Mouse (Mus musculus) liver, embryonic 14.5 days (tissue): Measurements from ENCODE around the gene H2-Q10. TPM values are rescaled to one million over a fixed set of nuclear protein-coding genes. Genes with fewer than 3 reads are reported as not detected.
A peak's percentile ranks its signal among the peaks of the same experiment; 100 is the strongest.

Experiments used
- ATAC-seq: fragments of 200-750 bp; cut with Nextera tagmentation; 2 replicates; pipeline ENCODE4 v1.8.0; 2017; ENCODE audit warnings: moderate number of reproducible peaks, mild to moderate bottlenecking, moderate library complexity; ENCODE audit not compliant: insufficient read depth
- DNase-seq, 3 experiments: peaks; one replicate each; pipeline ENCODE4 v3.0.0-alpha.2; 2012 to 2013; ENCODE audit warnings: low read depth in 3 of 3, low spot score in 3 of 3
- H3K27ac ChIP-seq: fragments of 300-500 bp; sonication (generic); 2 replicates; pipeline ENCODE4 v1.5.1; 2014; ENCODE audit warnings: moderate library complexity, mild to moderate bottlenecking, control low read depth, inconsistent platforms
- H3K27me3 ChIP-seq: fragments of 300-500 bp; sonication (generic); 2 replicates; pipeline ENCODE4 v1.6.1; 2014; ENCODE audit warnings: mild to moderate bottlenecking, low read length, moderate library complexity; ENCODE audit not compliant: control insufficient read depth, insufficient read depth
- H3K36me3 ChIP-seq: fragments of 300-500 bp; sonication (generic); replicated peaks from 2 replicates; pipeline ENCODE4 v1.6.1; 2014; ENCODE audit warnings: low read depth; ENCODE audit not compliant: control insufficient read depth, insufficient read depth
- H3K4me1 ChIP-seq, 2 experiments: fragments of 200-500 bp in 1 of 2; fragments of 300-500 bp in 1 of 2; sonication (generic) in 1 of 2; replicated peaks; 2 replicates each; pipeline ENCODE4 v1.6.1; 2012 to 2014; ENCODE audit warnings: antibody characterized with exemption in 1 of 2, inconsistent platforms in 1 of 2, low read length in 1 of 2; ENCODE audit not compliant: control insufficient read depth in 2 of 2, insufficient read depth in 2 of 2
- H3K4me2 ChIP-seq: fragments of 300-500 bp; sonication (generic); 2 replicates; pipeline ENCODE4 v1.6.1; 2014; ENCODE audit warnings: low read depth, mild to moderate bottlenecking, control low read depth, moderate library complexity
- H3K4me3 ChIP-seq, 2 experiments: fragments of 200-500 bp in 1 of 2; fragments of 300-500 bp in 1 of 2; sonication (generic) in 1 of 2; 2 replicates each; pipeline ENCODE4 v1.5.1; 2012 to 2014; ENCODE audit warnings: low read depth in 2 of 2, low read length in 2 of 2, mild to moderate bottlenecking in 2 of 2, control low read depth in 1 of 2, inconsistent platforms in 1 of 2, moderate library complexity in 1 of 2; ENCODE audit not compliant: insufficient read depth in 1 of 2
- H3K9ac ChIP-seq: fragments of 300-500 bp; sonication (generic); replicated peaks from 2 replicates; pipeline ENCODE4 v1.6.1; 2014; ENCODE audit warnings: mild to moderate bottlenecking, control low read depth, moderate library complexity
- H3K9me3 ChIP-seq: fragments of 300-500 bp; sonication (generic); 2 replicates; pipeline ENCODE4 v1.6.1; 2016; ENCODE audit warnings: low read length, mixed read lengths; ENCODE audit not compliant: control insufficient read depth
- CTCF ChIP-seq: IDR thresholded peaks from 2 replicates; pipeline ENCODE4 v1.5.1; 2016; ENCODE audit warnings: antibody characterized with exemption, low read depth, control low read depth
- EP300 ChIP-seq: IDR thresholded peaks from 2 replicates; pipeline ENCODE4 v1.6.1; 2016; ENCODE audit warnings: antibody characterized with exemption, low read depth
- WGBS: fragments of 180-500 bp; shearing (Covaris S2); extraction: QIAGEN DNeasy Blood & Tissue Kit; methylation state at CpG from one replicate; pipeline ENCODE4 v1.1.7; 2014; ENCODE audit not compliant: insufficient replicate concordance; 5-methylcytosine and 5-hydroxymethylcytosine counted together
- polyA plus RNA-seq, 2 experiments: library from polyadenylated mRNA; depleted of rRNA in 1 of 2; stranded (reverse) in 1 of 2; unstranded in 1 of 2; fragments of >200 nt; fragmentation: Nextera tagmentation in 1 of 2; extraction: Ambion mirVana in 1 of 2; gene quantifications; 2 replicates each; pipeline versions ENCODE4 v1.2.1 to v1.2.3; 2012 to 2014

H2-Q10 gene
- polyA plus RNA-seq, 2 experiments = 136 to 195 TPM

GRCm38 (mm10) chr17:35516652-35517500, 47.0 kb downstream of the H2-Q10 start, which contains the start of the genes Tcf19 and Cchcr1:
Gene Tcf19, minus strand, starts transcription at chr17:35516824.
Gene Cchcr1, plus strand, starts transcription at chr17:35517100.
- DNase-seq (peak; percentile 97 to 98 (median 98)), ATAC-seq (peak; percentile 95)
- Histone ChIP-seq H3K27me3 (no peaks in the 10 kb centered on the region), H3K27ac (peak within 1 kb of the TSS; percentile 73), H3K36me3 (peaks cover 10% of the 10 kb centered on the region), H3K4me2 (peak within 1 kb of the TSS; percentile 85), H3K4me3 (peak within 1 kb of the TSS; percentile 76 to 96), H3K9ac (peak within 1 kb of the TSS; percentile 81), H3K4me1 (peaks cover 5 to 16% of the 10 kb centered on the region in 2 experiments), H3K9me3 (no peaks in the 10 kb centered on the region)
- under 1% methylated on average over 67 of the region's 67 CpGs for WGBS
- peak; percentile 68 for TF ChIP-seq EP300
- peak; percentile 36; the same call in 1 of the 2 replicates for TF ChIP-seq CTCF

GRCm38 (mm10) chr17:35517526-35517925, 47.6 kb downstream of the H2-Q10 start:
- peak overlapping the region; percentile 81 for H3K9ac ChIP-seq
- H3K4me3 ChIP-seq = peak overlapping the region; percentile 65 to 76
- H3K4me1 ChIP-seq = peaks cover 5 to 16% of the 10 kb centered on the region in 2 experiments
- no peak for TF ChIP-seq CTCF
- no peak for TF ChIP-seq EP300
- peak overlapping the region; percentile 32; the same call in 1 of the 2 replicates for H3K27ac ChIP-seq
- H3K27me3 ChIP-seq = no peaks in the 10 kb centered on the region
- peak overlapping the region; percentile 85 for H3K4me2 ChIP-seq
- no peaks in the 10 kb centered on the region for H3K9me3 ChIP-seq
- ATAC-seq (no peak), DNase-seq (no peak)
- WGBS = 15% methylated on average over 12 of the region's 12 CpGs
- H3K36me3 ChIP-seq = peaks cover 8% of the 10 kb centered on the region

Other genes with a start within 250 kb of the H2-Q10 start
- gene Gm16181, start 249.3 kb upstream of the H2-Q10 start, polyA plus RNA-seq (2012; rRNA removed) = 0.19 and 0.21 TPM in 2 replicates
- not detected in 2 replicates for gene Gm16181, start 249.3 kb upstream of the H2-Q10 start, polyA plus RNA-seq (2014; fragmentation: Nextera tagmentation; extraction: Ambion mirVana)
- gene Atp6v1g2, start 236.4 kb upstream of the H2-Q10 start, polyA plus RNA-seq (2012; rRNA removed) = 1.8 and 1.9 TPM in 2 replicates
- 0.76 and 0.97 TPM in 2 replicates for gene Atp6v1g2, start 236.4 kb upstream of the H2-Q10 start, polyA plus RNA-seq (2014; fragmentation: Nextera tagmentation; extraction: Ambion mirVana)
- gene Nfkbil1, start 234.3 kb upstream of the H2-Q10 start, polyA plus RNA-seq (2012; rRNA removed) = 3.6 and 4.2 TPM in 2 replicates
- 1.1 and 1.3 TPM in 2 replicates for gene Nfkbil1, start 234.3 kb upstream of the H2-Q10 start, polyA plus RNA-seq (2014; fragmentation: Nextera tagmentation; extraction: Ambion mirVana)
- 161 and 199 TPM in 2 replicates for gene Ddx39b, start 228.3 kb upstream of the H2-Q10 start, polyA plus RNA-seq (2012; rRNA removed)
- 127 and 143 TPM in 2 replicates for gene Ddx39b, start 228.3 kb upstream of the H2-Q10 start, polyA plus RNA-seq (2014; fragmentation: Nextera tagmentation; extraction: Ambion mirVana)
- gene H2-D1, start 207.4 kb upstream of the H2-Q10 start, polyA plus RNA-seq (2012; rRNA removed) = 29.2 and 37.1 TPM in 2 replicates
- gene H2-D1, start 207.4 kb upstream of the H2-Q10 start, polyA plus RNA-seq (2014; fragmentation: Nextera tagmentation; extraction: Ambion mirVana) = 55.6 and 57.2 TPM in 2 replicates
- 0.50 and 0.56 TPM in 2 replicates for gene H2-Q1, start 149.7 kb upstream of the H2-Q10 start, polyA plus RNA-seq (2012; rRNA removed)
- gene H2-Q1, start 149.7 kb upstream of the H2-Q10 start, polyA plus RNA-seq (2014; fragmentation: Nextera tagmentation; extraction: Ambion mirVana) = 0.58 and 1.2 TPM in 2 replicates
- gene H2-Q2, start 127.8 kb upstream of the H2-Q10 start, polyA plus RNA-seq (2012; rRNA removed) = 0.57 and 0.82 TPM in 2 replicates
- gene H2-Q2, start 127.8 kb upstream of the H2-Q10 start, polyA plus RNA-seq (2014; fragmentation: Nextera tagmentation; extraction: Ambion mirVana) = 1.8 and 1.9 TPM in 2 replicates
- gene H2-Q4, start 90.5 kb upstream of the H2-Q10 start, polyA plus RNA-seq (2012; rRNA removed) = 5.4 TPM in 2 replicates
- 1.2 and 1.3 TPM in 2 replicates for gene H2-Q4, start 90.5 kb upstream of the H2-Q10 start, polyA plus RNA-seq (2014; fragmentation: Nextera tagmentation; extraction: Ambion mirVana)
- 10.3 and 11.2 TPM in 2 replicates for gene H2-Q6, start 45.2 kb upstream of the H2-Q10 start, polyA plus RNA-seq (2012; rRNA removed)
- gene H2-Q6, start 45.2 kb upstream of the H2-Q10 start, polyA plus RNA-seq (2014; fragmentation: Nextera tagmentation; extraction: Ambion mirVana) = 7.6 and 11.1 TPM in 2 replicates
- gene H2-Q7, start 30.9 kb upstream of the H2-Q10 start, polyA plus RNA-seq (2012; rRNA removed) = 21.8 and 24.4 TPM in 2 replicates
- gene H2-Q7, start 30.9 kb upstream of the H2-Q10 start, polyA plus RNA-seq (2014; fragmentation: Nextera tagmentation; extraction: Ambion mirVana) = 19.0 and 20.7 TPM in 2 replicates
- gene Pou5f1, start 35.9 kb downstream of the H2-Q10 start, polyA plus RNA-seq (2012; rRNA removed) = not detected in 2 replicates
- not detected in 2 replicates for gene Pou5f1, start 35.9 kb downstream of the H2-Q10 start, polyA plus RNA-seq (2014; fragmentation: Nextera tagmentation; extraction: Ambion mirVana)
- gene Tcf19, start 46.7 kb downstream of the H2-Q10 start, polyA plus RNA-seq (2012; rRNA removed) = 30.0 and 30.5 TPM in 2 replicates
- 46.0 and 46.2 TPM in 2 replicates for gene Tcf19, start 46.7 kb downstream of the H2-Q10 start, polyA plus RNA-seq (2014; fragmentation: Nextera tagmentation; extraction: Ambion mirVana)
- gene Cchcr1, start 47.0 kb downstream of the H2-Q10 start, polyA plus RNA-seq (2012; rRNA removed) = 7.5 and 9.4 TPM in 2 replicates
- 3.8 and 4.9 TPM in 2 replicates for gene Cchcr1, start 47.0 kb downstream of the H2-Q10 start, polyA plus RNA-seq (2014; fragmentation: Nextera tagmentation; extraction: Ambion mirVana)
- 0.05 and 0.09 TPM in 2 replicates for gene Psors1c2, start 63.1 kb downstream of the H2-Q10 start, polyA plus RNA-seq (2012; rRNA removed)
- not detected in 2 replicates for gene Psors1c2, start 63.1 kb downstream of the H2-Q10 start, polyA plus RNA-seq (2014; fragmentation: Nextera tagmentation; extraction: Ambion mirVana)
- gene Cdsn, start 82.0 kb downstream of the H2-Q10 start, polyA plus RNA-seq (2012; rRNA removed) = not detected in 2 replicates
- gene Cdsn, start 82.0 kb downstream of the H2-Q10 start, polyA plus RNA-seq (2014; fragmentation: Nextera tagmentation; extraction: Ambion mirVana) = not detected in 2 replicates
- gene 2300002M23Rik, start 97.4 kb downstream of the H2-Q10 start, polyA plus RNA-seq (2012; rRNA removed) = not detected in 2 replicates
- gene 2300002M23Rik, start 97.4 kb downstream of the H2-Q10 start, polyA plus RNA-seq (2014; fragmentation: Nextera tagmentation; extraction: Ambion mirVana) = not detected in 2 replicates
- not detected in 2 replicates for gene Sfta2, start 131.5 kb downstream of the H2-Q10 start, polyA plus RNA-seq (2012; rRNA removed)
- not detected in 2 replicates for gene Sfta2, start 131.5 kb downstream of the H2-Q10 start, polyA plus RNA-seq (2014; fragmentation: Nextera tagmentation; extraction: Ambion mirVana)
- not detected in 2 replicates for gene Gm9573, start 156.5 kb downstream of the H2-Q10 start, polyA plus RNA-seq (2012; rRNA removed)
- not detected in 2 replicates for gene Gm9573, start 156.5 kb downstream of the H2-Q10 start, polyA plus RNA-seq (2014; fragmentation: Nextera tagmentation; extraction: Ambion mirVana)
- 0.02 TPM in 1 of 2 replicates, not detected in the other for gene Mucl3, start 173.6 kb downstream of the H2-Q10 start, polyA plus RNA-seq (2012; rRNA removed)
- not detected in 2 replicates for gene Mucl3, start 173.6 kb downstream of the H2-Q10 start, polyA plus RNA-seq (2014; fragmentation: Nextera tagmentation; extraction: Ambion mirVana)
- 7.1 and 7.8 TPM in 2 replicates for gene Vars2, start 197.5 kb downstream of the H2-Q10 start, polyA plus RNA-seq (2012; rRNA removed)
- 4.0 and 5.8 TPM in 2 replicates for gene Vars2, start 197.5 kb downstream of the H2-Q10 start, polyA plus RNA-seq (2014; fragmentation: Nextera tagmentation; extraction: Ambion mirVana)
- 17.8 and 18.0 TPM in 2 replicates for gene Gtf2h4, start 203.7 kb downstream of the H2-Q10 start, polyA plus RNA-seq (2012; rRNA removed)
- 23.1 and 26.8 TPM in 2 replicates for gene Gtf2h4, start 203.7 kb downstream of the H2-Q10 start, polyA plus RNA-seq (2014; fragmentation: Nextera tagmentation; extraction: Ambion mirVana)
- gene Ddr1, start 234.5 kb downstream of the H2-Q10 start, polyA plus RNA-seq (2012; rRNA removed) = 1.1 TPM in 2 replicates
- gene Ddr1, start 234.5 kb downstream of the H2-Q10 start, polyA plus RNA-seq (2014; fragmentation: Nextera tagmentation; extraction: Ambion mirVana) = 1.6 and 1.7 TPM in 2 replicates